In genomic region chr5:43355832-43356231, GRCm38 (mm10) we compare ENCODE assay signal across 7 mouse cellular contexts.
DNase-seq lines count a peak whose midpoint lies in the region; ATAC-seq lines count a peak whose summit lies in the region.

No protein-coding gene starts in this region.

- no peaks in the 10 kb centered on the region for H3K36me3 ChIP-seq in forebrain, embryonic 13.5 days (ENCODE audit: poor library complexity, severe bottlenecking)
- no peaks in the 10 kb centered on the region for H3K36me3 ChIP-seq in liver, embryonic 11.5 days (ENCODE audit: control insufficient read depth, insufficient read depth, low read length)

- H3K4me3 ChIP-seq in forebrain, embryonic 13.5 days, result peak overlapping the region; percentile 31; the same call in 1 of the 2 replicates
- no peak overlapping the region; the same call in 1 of the 2 replicates for H3K4me3 ChIP-seq in liver, embryonic 11.5 days (ENCODE audit: low read depth, low read length)

- H3K27ac ChIP-seq in forebrain, embryonic 13.5 days, result peak overlapping the region; percentile 57; the same call in 1 of the 2 replicates
- H3K27ac ChIP-seq in liver, embryonic 11.5 days (ENCODE audit: low read depth, low read length), result no peak overlapping the region

- H3K9ac ChIP-seq in forebrain, embryonic 13.5 days, result no peak overlapping the region
- H3K9ac ChIP-seq in liver, embryonic 11.5 days (ENCODE audit: low read depth, low read length), result no peak overlapping the region; the same call in 1 of the 2 replicates

- H3K4me1 ChIP-seq in forebrain, embryonic 13.5 days, result peaks cover 21% of the 10 kb centered on the region
- peaks cover 8% of the 10 kb centered on the region for H3K4me1 ChIP-seq in liver, embryonic 11.5 days (replicated peaks; ENCODE audit: control insufficient read depth, insufficient read depth, low read length)

- H3K4me2 ChIP-seq in forebrain, embryonic 13.5 days, result peak overlapping the region; percentile 59
- H3K4me2 ChIP-seq in liver, embryonic 11.5 days, result peak overlapping the region; percentile 80

- WGBS in forebrain, embryonic 13.5 days, result 81% methylated on average over 16 of the region's 16 CpGs
- whole genome bisulfite sequencing in liver, embryonic 11.5 days, result 83% methylated on average over 16 of the region's 16 CpGs

- peak; percentile 16; the same call in 1 of the 2 replicates for ATAC-seq in forebrain, embryonic 13.5 days
- no peak for ATAC-seq in liver, embryonic 11.5 days (replicated peaks; ENCODE audit: low FRiP score)
- ATAC-seq in inflammation-experienced regulatory T-cells, adult 6 months, result no peak

- DNase-seq in thymus, postnatal 14 days, result peak; percentile 11
- no peak for DNase-seq in thymus, postnatal 10 days (ENCODE audit: low spot score in 2 of 2)
- no peak for DNase-seq in liver, embryonic 11.5 days (ENCODE audit: low spot score)
- DNase-seq in B cell, adult 2 months, result no peak
- no peak for DNase-seq in adrenal gland, postnatal 4 days (ENCODE audit: low spot score in 2 of 2)

- H3K27me3 ChIP-seq in forebrain, embryonic 13.5 days, result no peaks in the 10 kb centered on the region
- no peaks in the 10 kb centered on the region for H3K27me3 ChIP-seq in liver, embryonic 11.5 days (replicated peaks; ENCODE audit: control insufficient read depth, insufficient read depth, low read length)

- H3K9me3 ChIP-seq in forebrain, embryonic 13.5 days (replicated peaks), result no peaks in the 10 kb centered on the region
- no peaks in the 10 kb centered on the region for H3K9me3 ChIP-seq in liver, embryonic 11.5 days (ENCODE audit: control insufficient read depth, low read length)
